Mouse (Mus musculus): ENCODE data around the gene Cd79b. TPM values are rescaled to one million over a fixed set of nuclear protein-coding genes. Genes with fewer than 3 reads are reported as not detected.

The Cd79b gene
- total RNA-seq, 2 experiments from 2014 or later, result 0.51 to 0.70 TPM

GRCm38 (mm10) chr11:106318406-106319366 is 4.1 kb upstream of the Cd79b start:
- DNase-seq, result no peak

- no peak for DNase-seq
Observed at GRCm38 (mm10) chr11:106317801-106318200, 3.2 kb upstream of the Cd79b start.

GRCm38 (mm10) chr11:106316416-106316815 is 1.9 kb upstream of the Cd79b start:
- no peak for DNase-seq

- no peak for DNase-seq
Observed at GRCm38 (mm10) chr11:106313533-106313932, 1.0 kb downstream of the Cd79b start.

GRCm38 (mm10) chr11:106310123-106310522 is 4.4 kb downstream of the Cd79b start:
- no peak for DNase-seq

- DNase-seq, result no peak
Observed at GRCm38 (mm10) chr11:106308162-106308561, 6.4 kb downstream of the Cd79b start.

- no peak for DNase-seq
Observed at GRCm38 (mm10) chr11:106307432-106307831, 7.1 kb downstream of the Cd79b start.

GRCm38 (mm10) chr11:106306758-106307157 is 7.8 kb downstream of the Cd79b start:
- no peak for DNase-seq

GRCm38 (mm10) chr11:106306065-106306385 is 8.5 kb downstream of the Cd79b start:
- no peak for DNase-seq

- no peak for DNase-seq
Observed at GRCm38 (mm10) chr11:106305348-106306064, 9.1 kb downstream of the Cd79b start.

- no peak for DNase-seq
Observed at GRCm38 (mm10) chr11:106302634-106303033, 11.9 kb downstream of the Cd79b start.

GRCm38 (mm10) chr11:106301765-106302164 is 12.8 kb downstream of the Cd79b start, which contains the start of gene Gh:
Gene Gh (minus strand): TSS chr11:106301865.
- DNase-seq, result no peak

- no peak for DNase-seq
Observed at GRCm38 (mm10) chr11:106291861-106292260, 22.7 kb downstream of the Cd79b start.

- no peak for DNase-seq
Observed at GRCm38 (mm10) chr11:106290376-106290775, 24.2 kb downstream of the Cd79b start.

GRCm38 (mm10) chr11:106289369-106289768 is 25.2 kb downstream of the Cd79b start:
- peak; percentile 66 for DNase-seq

GRCm38 (mm10) chr11:106286987-106287386 is 27.6 kb downstream of the Cd79b start:
- no peak for DNase-seq

- no peak for DNase-seq
Observed at GRCm38 (mm10) chr11:106286206-106286605, 28.4 kb downstream of the Cd79b start.

- no peak for DNase-seq
Observed at GRCm38 (mm10) chr11:106284126-106284525, 30.4 kb downstream of the Cd79b start.

GRCm38 (mm10) chr11:106283371-106283770 is 31.2 kb downstream of the Cd79b start:
- DNase-seq, result no peak

GRCm38 (mm10) chr11:106282452-106282851 is 32.1 kb downstream of the Cd79b start:
- DNase-seq, result no peak

- peak; percentile 87 for DNase-seq
Observed at GRCm38 (mm10) chr11:106276454-106276853, 38.1 kb downstream of the Cd79b start, which contains the start of gene Tcam1. Gene Tcam1 (plus strand): TSS chr11:106276672.

GRCm38 (mm10) chr11:106274971-106275411 is 39.6 kb downstream of the Cd79b start:
- peak; percentile 56 for DNase-seq

GRCm38 (mm10) chr11:106274374-106274773 is 40.2 kb downstream of the Cd79b start:
- DNase-seq, result no peak

Measured in gastrocnemius, postnatal 25 days (tissue).